Mouse (Mus musculus): ENCODE results near the gene Nfxl1. TPM values are rescaled to one million over a fixed set of nuclear protein-coding genes. Genes with fewer than 3 reads are reported as not detected.

The Nfxl1 gene
- polyA plus RNA-seq, 1 experiment from 2014 or later, result 19.2 TPM

- ATAC-seq (ENCODE audit: low FRiP score, low TSS enrichment), result no peak
- no peaks in the 10 kb centered on the region for H3K36me3 ChIP-seq (ENCODE audit: control insufficient read depth, insufficient read depth, low read length)
- no peaks in the 10 kb centered on the region for H3K9me3 ChIP-seq (ENCODE audit: control insufficient read depth, low read length)
- H3K27ac ChIP-seq (replicated peaks; ENCODE audit: low read depth, low read length), result no peak overlapping the region
- H3K4me2 ChIP-seq (ENCODE audit: low read length), result no peak overlapping the region
- no peak overlapping the region for H3K9ac ChIP-seq (replicated peaks; ENCODE audit: low read length)
- no peak for DNase-seq
- H3K4me1 ChIP-seq (ENCODE audit: control insufficient read depth, insufficient read depth, low read length), result no peaks in the 10 kb centered on the region
- no peak overlapping the region for H3K4me3 ChIP-seq (replicated peaks; ENCODE audit: low read depth, low read length)
- WGBS, result 29% methylated on average over 7 of the region's 7 CpGs
- no peaks in the 10 kb centered on the region for H3K27me3 ChIP-seq (ENCODE audit: control insufficient read depth, insufficient read depth, low read length)
Measured at GRCm38 (mm10) chr5:72480456-72480855, 79.0 kb downstream of the Nfxl1 start.

- ATAC-seq (ENCODE audit: low FRiP score, low TSS enrichment) (no peak), DNase-seq (no peak)
- H3K27me3 ChIP-seq (ENCODE audit: control insufficient read depth, insufficient read depth, low read length), result no peaks in the 10 kb centered on the region
- H3K36me3 ChIP-seq (ENCODE audit: control insufficient read depth, insufficient read depth, low read length), result no peaks in the 10 kb centered on the region
- no peak overlapping the region for H3K27ac ChIP-seq (replicated peaks; ENCODE audit: low read depth, low read length)
- H3K4me1 ChIP-seq (ENCODE audit: control insufficient read depth, insufficient read depth, low read length), result no peaks in the 10 kb centered on the region
- H3K4me2 ChIP-seq (ENCODE audit: low read length), result no peak overlapping the region
- H3K4me3 ChIP-seq (replicated peaks; ENCODE audit: low read depth, low read length), result no peak overlapping the region
- H3K9me3 ChIP-seq (ENCODE audit: control insufficient read depth, low read length), result no peaks in the 10 kb centered on the region
- 81% methylated on average over 12 of the region's 12 CpGs for WGBS
- H3K9ac ChIP-seq (replicated peaks; ENCODE audit: low read length), result no peak overlapping the region
Measured at GRCm38 (mm10) chr5:72472317-72473009, 87.0 kb downstream of the Nfxl1 start.

GRCm38 (mm10) chr5:72471746-72472145 lies 87.7 kb downstream of the Nfxl1 start:
- H3K9me3 ChIP-seq (ENCODE audit: control insufficient read depth, low read length), result no peaks in the 10 kb centered on the region
- no peak overlapping the region for H3K9ac ChIP-seq (replicated peaks; ENCODE audit: low read length)
- no peak overlapping the region for H3K27ac ChIP-seq (replicated peaks; ENCODE audit: low read depth, low read length)
- WGBS, result 77% methylated on average over 7 of the region's 7 CpGs
- no peaks in the 10 kb centered on the region for H3K4me1 ChIP-seq (ENCODE audit: control insufficient read depth, insufficient read depth, low read length)
- H3K36me3 ChIP-seq (ENCODE audit: control insufficient read depth, insufficient read depth, low read length), result no peaks in the 10 kb centered on the region
- no peak overlapping the region for H3K4me2 ChIP-seq (ENCODE audit: low read length)
- no peak for DNase-seq
- ATAC-seq (ENCODE audit: low FRiP score, low TSS enrichment), result no peak
- no peaks in the 10 kb centered on the region for H3K27me3 ChIP-seq (ENCODE audit: control insufficient read depth, insufficient read depth, low read length)
- no peak overlapping the region for H3K4me3 ChIP-seq (replicated peaks; ENCODE audit: low read depth, low read length)

- no peaks in the 10 kb centered on the region for H3K4me1 ChIP-seq (ENCODE audit: control insufficient read depth, insufficient read depth, low read length)
- H3K4me3 ChIP-seq (replicated peaks; ENCODE audit: low read depth, low read length), result no peak overlapping the region
- H3K9me3 ChIP-seq (ENCODE audit: control insufficient read depth, low read length), result no peaks in the 10 kb centered on the region
- no peak overlapping the region for H3K4me2 ChIP-seq (ENCODE audit: low read length)
- no peaks in the 10 kb centered on the region for H3K36me3 ChIP-seq (ENCODE audit: control insufficient read depth, insufficient read depth, low read length)
- ATAC-seq (ENCODE audit: low FRiP score, low TSS enrichment) (no peak), DNase-seq (no peak)
- no peak overlapping the region for H3K27ac ChIP-seq (replicated peaks; ENCODE audit: low read depth, low read length)
- no peaks in the 10 kb centered on the region for H3K27me3 ChIP-seq (ENCODE audit: control insufficient read depth, insufficient read depth, low read length)
- WGBS, result 69% methylated on average over 3 of the region's 3 CpGs
- H3K9ac ChIP-seq (replicated peaks; ENCODE audit: low read length), result no peak overlapping the region
Measured at GRCm38 (mm10) chr5:72464932-72465331, 94.6 kb downstream of the Nfxl1 start.

Other genes starting within 250 kb of the Nfxl1 start
- gene Corin, start 55.2 kb downstream of the Nfxl1 start, polyA plus RNA-seq (2014; fragmentation: Nextera tagmentation; extraction: Ambion mirVana), result 1.1 and 1.3 TPM in 2 replicates
- 3.5 and 4.5 TPM in 2 replicates for gene Zar1, start 21.6 kb upstream of the Nfxl1 start, polyA plus RNA-seq (2014; fragmentation: Nextera tagmentation; extraction: Ambion mirVana)
- 4.7 and 6.3 TPM in 2 replicates for gene Gm5868, start 27.9 kb upstream of the Nfxl1 start, polyA plus RNA-seq (2014; fragmentation: Nextera tagmentation; extraction: Ambion mirVana)
- 0.12 TPM in 1 of 2 replicates, not detected in the other for gene Cnga1, start 84.6 kb upstream of the Nfxl1 start, polyA plus RNA-seq (2014; fragmentation: Nextera tagmentation; extraction: Ambion mirVana)
- gene Nipal1, start 88.1 kb upstream of the Nfxl1 start, polyA plus RNA-seq (2014; fragmentation: Nextera tagmentation; extraction: Ambion mirVana), result 0.19 and 1.6 TPM in 2 replicates
- 0.12 and 0.13 TPM in 2 replicates for gene Txk, start 193.1 kb upstream of the Nfxl1 start, polyA plus RNA-seq (2014; fragmentation: Nextera tagmentation; extraction: Ambion mirVana)